Mouse (Mus musculus) small intestine, adult 2 months (tissue): ENCODE measurements around the gene Il21r.

Experiments used
- CTCF ChIP-seq: fragments of 200-500 bp; IDR thresholded peaks from 2 replicates; pipeline ENCODE4 v1.5.1; 2012; ENCODE audit warnings: low read depth, mild to moderate bottlenecking, control low read depth, inconsistent platforms, low read length, moderate library complexity, mixed read lengths; ENCODE audit not compliant: insufficient replicate concordance, insufficient read length; ENCODE audit errors: extremely low read depth
- POLR2A ChIP-seq: fragments of 200-500 bp; IDR thresholded peaks from 2 replicates; pipeline ENCODE4 v1.6.1; 2012; ENCODE audit warnings: low read depth, mild to moderate bottlenecking, control low read depth, inconsistent platforms, low read length, moderate library complexity

DNA sequence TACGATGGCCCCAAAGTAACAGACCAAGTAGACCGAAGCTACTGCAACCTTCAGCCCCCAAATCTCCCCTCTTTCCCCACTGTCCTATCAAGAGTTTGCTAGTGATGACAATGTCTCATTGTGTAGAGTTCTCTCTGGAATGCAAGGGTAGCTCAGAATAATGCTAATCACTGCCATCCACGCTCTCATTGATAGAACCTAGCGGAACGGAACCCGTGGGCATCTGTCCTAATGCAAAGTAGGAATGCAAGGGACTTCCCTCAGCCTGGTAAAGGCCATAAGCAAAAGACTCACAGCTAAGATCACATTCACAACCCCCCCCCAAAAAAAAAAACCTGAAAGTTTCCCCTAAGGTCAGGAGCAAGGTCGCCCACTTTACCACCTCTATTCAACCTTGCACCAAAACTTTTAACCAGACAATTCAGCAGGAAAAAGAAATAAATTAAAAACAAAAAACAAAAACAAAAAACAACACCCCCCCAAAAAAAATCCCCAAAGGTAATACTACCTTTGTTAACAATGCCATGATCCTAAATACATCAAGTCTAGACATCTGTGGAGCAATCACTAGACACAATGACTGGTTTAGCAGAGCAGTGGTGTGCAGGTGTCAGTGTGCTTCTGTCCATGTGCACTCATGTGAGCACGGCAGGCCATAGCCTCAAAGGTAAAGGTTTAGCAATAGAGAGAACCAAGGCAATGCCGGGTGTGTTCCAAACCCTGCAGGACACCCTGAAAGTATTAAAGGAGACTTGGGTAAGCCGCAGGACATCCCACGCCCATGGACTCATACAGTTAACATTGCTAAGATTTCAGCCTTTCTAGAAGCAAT, 5.5 kb upstream of the Il21r start:
- TF ChIP-seq CTCF (no peak), POLR2A (no peak)
